Mouse (Mus musculus) cerebellum, adult 2 months (tissue): Measurements from ENCODE around the gene Cdc5l.
A peak's percentile ranks its signal among the peaks of the same experiment; 100 is the strongest.

Experiments used
- CTCF ChIP-seq: fragments of 200-500 bp; IDR thresholded peaks from 2 replicates; pipeline ENCODE4 v1.5.1; 2011; ENCODE audit warnings: low read depth, mild to moderate bottlenecking, control low read depth, low read length, moderate library complexity, borderline replicate concordance; ENCODE audit not compliant: insufficient read depth
- POLR2A ChIP-seq: fragments of 200-500 bp; IDR thresholded peaks from 2 replicates; pipeline ENCODE4 v1.6.1; 2011; ENCODE audit warnings: low read length, control low read depth, borderline replicate concordance; ENCODE audit not compliant: insufficient read depth

DNA sequence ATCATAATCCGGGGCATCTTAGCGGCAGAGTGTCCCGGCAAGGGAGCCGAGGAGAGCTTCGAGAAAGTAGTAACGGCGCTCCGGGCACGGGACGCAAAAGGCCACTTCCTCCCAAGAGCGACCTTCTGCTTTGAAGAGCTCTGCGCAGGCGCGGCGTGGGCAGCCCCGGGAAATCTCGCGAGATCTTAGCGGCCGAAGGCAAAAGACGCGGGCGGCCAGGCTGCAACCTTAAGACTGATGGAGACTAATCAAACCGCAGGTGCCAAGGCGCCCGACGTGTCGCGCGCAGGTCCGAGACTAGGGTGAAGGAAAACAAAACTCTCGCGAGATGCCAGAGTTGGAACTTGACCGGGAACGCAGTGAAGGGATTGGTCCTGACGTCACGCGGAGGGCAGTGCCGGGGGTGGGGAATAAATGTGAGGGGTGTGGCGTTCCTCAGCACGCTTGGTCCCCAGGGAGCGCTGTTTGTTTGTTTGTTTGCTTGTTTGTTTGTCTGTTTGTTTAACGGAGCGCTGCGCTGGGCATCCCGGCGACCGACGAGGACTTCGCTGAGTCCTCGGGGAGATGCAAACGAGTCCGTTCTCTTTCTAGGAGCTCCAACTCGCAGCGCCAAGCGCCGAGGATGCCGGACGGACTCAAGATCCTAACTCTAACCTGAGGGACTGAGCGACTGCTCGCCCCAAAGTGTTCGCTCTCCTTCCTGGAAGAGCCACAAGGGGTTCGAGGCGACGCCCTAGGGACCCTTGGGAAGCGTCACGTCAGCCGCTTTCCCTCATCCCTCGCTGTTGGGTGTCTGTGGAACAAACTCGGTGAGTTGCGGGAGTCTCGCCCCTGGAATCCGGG lies at the start of gene Cdc5l:
- peak; percentile 21; the same call in 1 of the 2 replicates for TF ChIP-seq CTCF
- peak; percentile 98 for TF ChIP-seq POLR2A
